Mouse (Mus musculus) frontal cortex, postnatal 36 days (tissue): ENCODE data around the gene Gm6401.
"Not testable (repeated sequence)": the region's sequence is repeated elsewhere in the genome, so short reads cannot be mapped to it uniquely, and the experiment has no call there.

ENCODE experiments used
- DNase-seq, 2 experiments: peaks; one replicate each; pipeline ENCODE4 v3.0.0; 2022; ENCODE audit warnings: low spot score in 2 of 2

Gene Gm6401

DNA sequence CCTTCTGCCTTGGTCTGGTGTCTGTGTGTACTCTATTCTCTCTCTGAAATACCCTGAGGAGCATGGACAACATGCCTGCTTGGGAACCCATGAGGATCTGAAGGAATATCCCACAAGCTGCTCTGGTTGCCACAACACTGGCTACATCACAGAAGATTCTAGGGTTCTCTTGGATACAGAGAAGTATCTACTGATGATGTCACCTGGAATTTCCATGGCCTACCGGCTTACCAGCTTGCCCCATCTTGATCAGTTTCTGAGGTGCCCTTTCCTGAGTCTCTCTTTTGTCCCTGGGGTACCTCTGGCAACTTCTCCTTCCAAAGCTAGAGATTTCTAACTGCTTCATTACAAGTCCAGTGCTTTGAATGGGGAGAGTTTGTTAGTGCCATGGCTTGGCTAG, at the start of gene Gm6401:
Gene Gm6401 (minus strand): TSS at position 101 of the 400 bp plus-strand sequence.
- not testable (repeated sequence) for DNase-seq

DNA sequence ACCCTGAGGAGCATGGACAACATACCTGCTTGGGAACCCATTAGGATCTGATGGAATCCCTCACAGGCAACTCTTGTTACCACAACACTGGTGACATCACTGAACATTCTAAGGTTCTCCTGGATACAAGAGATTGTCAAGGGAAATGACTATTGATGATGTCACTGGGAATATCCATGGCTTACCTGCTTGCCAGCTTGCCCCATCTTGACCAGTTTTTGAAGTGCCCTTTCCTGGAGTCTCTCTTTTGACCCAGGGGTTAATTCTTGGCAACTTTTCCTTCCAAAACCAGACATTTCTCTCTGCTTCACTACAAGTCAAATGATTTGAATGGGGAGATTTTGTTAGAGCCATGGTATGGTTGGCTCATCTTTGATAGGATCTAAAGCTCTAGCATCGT, 15.5 kb upstream of the Gm6401 start, which contains the start of gene Gm3543:
Gene Gm3543 (minus strand): TSS at position 101 of the 400 bp plus-strand sequence.
- DNase-seq, result not testable (repeated sequence)

DNA sequence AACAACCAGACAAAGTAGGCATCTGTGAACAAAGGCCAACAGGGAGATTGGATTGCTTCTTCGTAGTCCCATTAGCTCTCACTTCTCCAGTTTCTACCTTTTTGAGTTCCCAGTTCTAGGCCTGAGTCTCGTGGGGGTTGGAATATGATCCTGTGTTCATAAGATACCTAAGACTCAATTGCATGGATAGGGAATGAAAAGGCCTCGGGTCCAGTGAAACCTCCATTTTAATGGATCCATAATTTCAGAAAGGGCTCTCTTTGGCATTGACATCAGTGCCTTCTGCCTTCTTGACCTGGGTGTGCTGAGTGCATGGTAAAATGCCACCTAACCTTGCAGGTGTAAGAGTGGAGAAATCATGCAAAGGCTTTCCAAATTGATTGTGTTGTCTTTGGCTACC, 869 bp upstream of the Gm6401 start:
- DNase-seq, result not testable (repeated sequence)

DNA sequence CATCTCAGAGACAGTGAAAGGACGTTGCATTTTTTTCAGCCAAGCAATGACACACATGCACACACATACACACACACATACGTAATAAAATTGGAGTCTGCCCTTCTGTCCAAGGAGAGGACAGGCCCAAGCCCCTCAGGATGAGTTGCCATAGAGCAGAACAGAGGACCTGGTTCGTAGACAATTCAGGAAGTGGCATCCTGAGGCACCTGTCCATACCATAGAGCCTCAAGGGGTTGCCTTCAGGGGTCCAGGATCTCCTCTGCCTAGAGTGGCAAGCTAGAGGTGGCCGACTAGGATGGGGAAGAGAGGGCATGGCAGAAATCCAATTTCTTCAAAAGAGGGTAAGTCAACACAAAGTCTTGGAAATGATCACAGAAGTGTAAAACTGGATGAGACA, 3.6 kb downstream of the Gm6401 start:
- not testable (repeated sequence) for DNase-seq

DNA sequence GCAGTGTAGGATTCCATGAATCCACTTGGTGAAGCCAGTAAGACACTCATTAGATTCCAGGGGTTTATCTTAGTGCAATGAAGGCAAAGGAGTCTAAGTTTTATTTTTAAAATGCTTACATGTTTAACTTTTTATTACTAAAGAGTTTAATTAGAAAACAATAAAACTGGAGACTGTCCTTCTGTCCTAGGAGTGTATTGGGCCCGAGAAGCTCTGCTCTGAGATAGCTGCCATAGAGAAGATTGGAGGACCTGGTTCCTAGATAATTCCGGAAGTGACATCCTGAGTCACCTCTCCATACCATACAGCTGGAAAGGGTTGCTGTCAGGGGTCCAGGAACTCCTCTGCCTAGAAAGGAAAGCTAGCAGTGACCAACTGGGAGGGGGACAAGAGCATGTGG, 24.0 kb downstream of the Gm6401 start, which contains the start of gene 1700024B05Rik:
Gene 1700024B05Rik (plus strand): TSS at position 301 of the 400 bp plus-strand sequence.
- not testable (repeated sequence) for DNase-seq

DNA sequence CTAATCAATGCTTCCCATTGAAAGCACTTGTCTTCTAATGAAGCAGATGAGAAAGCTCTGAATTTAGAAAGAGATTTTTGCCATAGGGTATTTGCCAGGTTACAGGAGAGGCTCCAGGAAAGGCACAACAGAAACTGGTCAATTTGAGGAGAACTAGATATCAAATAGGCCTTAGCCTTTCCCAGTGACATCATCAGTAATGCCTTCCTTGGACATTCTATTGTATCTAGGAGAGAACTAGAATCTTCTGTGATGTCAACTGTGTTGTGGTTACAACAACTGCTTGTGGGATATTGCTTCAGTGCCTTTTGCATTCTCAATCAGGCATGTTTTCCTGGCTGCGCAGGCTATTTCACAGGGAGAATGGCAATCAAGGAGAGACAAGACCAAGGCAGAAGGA, 43.1 kb downstream of the Gm6401 start, which contains the start of gene 1700049E17Rik1:
Gene 1700049E17Rik1 (plus strand): TSS at position 301 of the 400 bp plus-strand sequence.
- DNase-seq, result not testable (repeated sequence)
